Mouse (Mus musculus): Measurements from ENCODE around the gene Defb35. TPM values are rescaled to one million over a fixed set of nuclear protein-coding genes. Genes with fewer than 3 reads are reported as not detected.

The Defb35 gene
- polyA plus RNA-seq, 1 experiment from 2014 or later: not detected

- WGBS: 69% methylated on average over 1 of the region's 1 CpGs
- H3K9me3 ChIP-seq: no peaks in the 10 kb centered on the region
- H3K4me1 ChIP-seq: no peaks in the 10 kb centered on the region
- no peaks in the 10 kb centered on the region for H3K36me3 ChIP-seq
- no peak overlapping the region for H3K4me2 ChIP-seq
- H3K4me3 ChIP-seq (replicated peaks): no peak overlapping the region
- H3K9ac ChIP-seq: no peak overlapping the region
- H3K27ac ChIP-seq: no peak overlapping the region
- no peak for ATAC-seq (ENCODE audit: insufficient read depth, low FRiP score, low read depth)
- H3K27me3 ChIP-seq (replicated peaks): no peaks in the 10 kb centered on the region
These were observed 28.5 kb downstream of the Defb35 start for GRCm38 (mm10) chr8:21966646-21967045.

- Histone ChIP-seq H3K9me3 (no peaks in the 10 kb centered on the region), H3K27me3 (replicated peaks) (no peaks in the 10 kb centered on the region), H3K9ac (no peak within 1 kb of the TSS), H3K4me3 (replicated peaks) (no peak within 1 kb of the TSS), H3K4me2 (no peak within 1 kb of the TSS), H3K36me3 (no peaks in the 10 kb centered on the region), H3K4me1 (no peaks in the 10 kb centered on the region), H3K27ac (no peak within 1 kb of the TSS)
- ATAC-seq (ENCODE audit: insufficient read depth, low FRiP score, low read depth): no peak
- WGBS: 69% methylated on average over 3 of the region's 3 CpGs
These were observed 31.3 kb downstream of the Defb35 start, which contains the start of gene Ccdc70 for GRCm38 (mm10) chr8:21969475-21969874. Gene Ccdc70 (plus strand): TSS chr8:21969775.

GRCm38 (mm10) chr8:21978193-21978592 is 40.0 kb downstream of the Defb35 start:
- Histone ChIP-seq H3K4me3 (replicated peaks) (no peak overlapping the region), H3K27me3 (replicated peaks) (no peaks in the 10 kb centered on the region), H3K9me3 (no peaks in the 10 kb centered on the region), H3K9ac (no peak overlapping the region), H3K4me1 (no peaks in the 10 kb centered on the region), H3K36me3 (no peaks in the 10 kb centered on the region), H3K27ac (no peak overlapping the region), H3K4me2 (no peak overlapping the region)
- WGBS: 68% methylated on average over 4 of the region's 4 CpGs
- no peak for ATAC-seq (ENCODE audit: insufficient read depth, low FRiP score, low read depth)

GRCm38 (mm10) chr8:21981664-21982337 is 43.6 kb downstream of the Defb35 start:
- Histone ChIP-seq H3K4me3 (replicated peaks) (no peak overlapping the region), H3K4me2 (no peak overlapping the region), H3K27ac (no peak overlapping the region), H3K4me1 (no peaks in the 10 kb centered on the region), H3K9ac (no peak overlapping the region), H3K27me3 (replicated peaks) (no peaks in the 10 kb centered on the region), H3K9me3 (no peaks in the 10 kb centered on the region), H3K36me3 (no peaks in the 10 kb centered on the region)
- WGBS: 64% methylated on average over 8 of the region's 8 CpGs
- ATAC-seq (ENCODE audit: insufficient read depth, low FRiP score, low read depth): no peak

Other genes starting within 250 kb of the Defb35 start
- gene AY761184, start 234.7 kb upstream of the Defb35 start, polyA plus RNA-seq (2015; fragmentation: Nextera tagmentation; extraction: Ambion mirVana): 0.59 TPM in 1 of 2 replicates, not detected in the other
- gene Defa24, start 203.9 kb upstream of the Defb35 start, polyA plus RNA-seq (2015; fragmentation: Nextera tagmentation; extraction: Ambion mirVana): 13.3 and 15.1 TPM in 2 replicates
- gene Defb50, start 114.8 kb upstream of the Defb35 start, polyA plus RNA-seq (2015; fragmentation: Nextera tagmentation; extraction: Ambion mirVana): not detected in 2 replicates
- not detected in 2 replicates for gene Defb2, start 98.4 kb upstream of the Defb35 start, polyA plus RNA-seq (2015; fragmentation: Nextera tagmentation; extraction: Ambion mirVana)
- gene Defb10, start 79.5 kb upstream of the Defb35 start, polyA plus RNA-seq (2015; fragmentation: Nextera tagmentation; extraction: Ambion mirVana): not detected in 2 replicates
- gene Defb9, start 52.9 kb upstream of the Defb35 start, polyA plus RNA-seq (2015; fragmentation: Nextera tagmentation; extraction: Ambion mirVana): not detected in 2 replicates
- not detected in 2 replicates for gene Defb11, start 31.9 kb upstream of the Defb35 start, polyA plus RNA-seq (2015; fragmentation: Nextera tagmentation; extraction: Ambion mirVana)
- not detected in 2 replicates for gene Defb15, start 5.6 kb upstream of the Defb35 start, polyA plus RNA-seq (2015; fragmentation: Nextera tagmentation; extraction: Ambion mirVana)
- not detected in 2 replicates for gene Defb13, start 8.4 kb downstream of the Defb35 start, polyA plus RNA-seq (2015; fragmentation: Nextera tagmentation; extraction: Ambion mirVana)
- not detected in 2 replicates for gene Fam90a1a, start 20.4 kb downstream of the Defb35 start, polyA plus RNA-seq (2015; fragmentation: Nextera tagmentation; extraction: Ambion mirVana)
- gene Ccdc70, start 31.4 kb downstream of the Defb35 start, polyA plus RNA-seq (2015; fragmentation: Nextera tagmentation; extraction: Ambion mirVana): not detected in 2 replicates
- gene Atp7b, start 122.0 kb downstream of the Defb35 start, polyA plus RNA-seq (2015; fragmentation: Nextera tagmentation; extraction: Ambion mirVana): 8.4 and 9.5 TPM in 2 replicates
- 31.0 and 38.2 TPM in 2 replicates for gene Alg11, start 122.4 kb downstream of the Defb35 start, polyA plus RNA-seq (2015; fragmentation: Nextera tagmentation; extraction: Ambion mirVana)
- gene Nek5, start 186.7 kb downstream of the Defb35 start, polyA plus RNA-seq (2015; fragmentation: Nextera tagmentation; extraction: Ambion mirVana): 0.27 and 0.39 TPM in 2 replicates
- 4.7 and 5.5 TPM in 2 replicates for gene Nek3, start 228.1 kb downstream of the Defb35 start, polyA plus RNA-seq (2015; fragmentation: Nextera tagmentation; extraction: Ambion mirVana)
- 42.1 and 50.1 TPM in 2 replicates for gene Ckap2, start 247.5 kb downstream of the Defb35 start, polyA plus RNA-seq (2015; fragmentation: Nextera tagmentation; extraction: Ambion mirVana)